Mouse (Mus musculus) C2C12 (cell line): ENCODE results near the gene Bsn.

Source experiments
- CEBPB ChIP-seq: IDR thresholded peaks from one replicate; pipeline ENCODE4 v1.6.1; 2011; ENCODE audit warnings: low read depth, mild to moderate bottlenecking, control low read depth, moderate library complexity
- CTCF ChIP-seq: IDR thresholded peaks from one replicate; pipeline ENCODE4 v1.5.1; 2011; ENCODE audit not compliant: control insufficient read depth, insufficient read depth, insufficient read length
- MAX ChIP-seq: IDR thresholded peaks from one replicate; pipeline ENCODE4 v1.6.1; 2011; ENCODE audit warnings: mild to moderate bottlenecking, control low read depth
- MYOD1 ChIP-seq: IDR thresholded peaks from one replicate; pipeline ENCODE4 v1.6.1; 2011; ENCODE audit warnings: low read depth; ENCODE audit not compliant: control insufficient read depth, insufficient read length

GRCm38 (mm10) chr9:108147606-108148005, 42.6 kb downstream of the Bsn start:
- TF ChIP-seq MYOD1, result no peak
- TF ChIP-seq CTCF, result no peak
- TF ChIP-seq CEBPB, result no peak
- TF ChIP-seq MAX, result no peak
